Mouse (Mus musculus) R1 (cell line): ENCODE data around the gene Styxl1.

Experiments
- DNase-seq: peaks from one replicate; pipeline ENCODE4 v3.0.0-alpha.2; 2018; ENCODE audit warnings: low read depth, low spot score

Styxl1 gene

GRCm38 (mm10) chr5:135772519-135772918 lies 5.7 kb downstream of the Styxl1 start:
- DNase-seq = no peak

GRCm38 (mm10) chr5:135764971-135765370 lies 13.2 kb downstream of the Styxl1 start:
- no peak for DNase-seq

GRCm38 (mm10) chr5:135763526-135763925 lies 14.7 kb downstream of the Styxl1 start:
- peak; percentile 68 for DNase-seq

- no peak for DNase-seq
Measured at GRCm38 (mm10) chr5:135761881-135762280, 16.3 kb downstream of the Styxl1 start.

- DNase-seq = no peak
Measured at GRCm38 (mm10) chr5:135751595-135751994, 26.6 kb downstream of the Styxl1 start.

GRCm38 (mm10) chr5:135751041-135751440 lies 27.1 kb downstream of the Styxl1 start:
- no peak for DNase-seq

GRCm38 (mm10) chr5:135744742-135745141 lies 33.4 kb downstream of the Styxl1 start:
- no peak for DNase-seq

GRCm38 (mm10) chr5:135743741-135744609 lies 34.2 kb downstream of the Styxl1 start, which contains the start of gene Tmem120a:
Gene Tmem120a, minus strand, starts transcription at chr5:135744448.
- peak; percentile 92 for DNase-seq

- peak; percentile 62 for DNase-seq
Measured at GRCm38 (mm10) chr5:135742941-135743740, 35.0 kb downstream of the Styxl1 start.

GRCm38 (mm10) chr5:135742156-135742555 lies 36.0 kb downstream of the Styxl1 start:
- DNase-seq = peak; percentile 48

GRCm38 (mm10) chr5:135738266-135738665 lies 39.9 kb downstream of the Styxl1 start:
- peak; percentile 74 for DNase-seq

GRCm38 (mm10) chr5:135737154-135737553 lies 41.0 kb downstream of the Styxl1 start:
- DNase-seq = peak; percentile 62

- DNase-seq = peak; percentile 33
Measured at GRCm38 (mm10) chr5:135736544-135736943, 41.6 kb downstream of the Styxl1 start.

- no peak for DNase-seq
Measured at GRCm38 (mm10) chr5:135735741-135736140, 42.4 kb downstream of the Styxl1 start.

- no peak for DNase-seq
Measured at GRCm38 (mm10) chr5:135734057-135734680, 44.0 kb downstream of the Styxl1 start.

GRCm38 (mm10) chr5:135733071-135733470 lies 45.1 kb downstream of the Styxl1 start:
- DNase-seq = peak; percentile 64

- no peak for DNase-seq
Measured at GRCm38 (mm10) chr5:135731322-135731721, 46.9 kb downstream of the Styxl1 start.

- no peak for DNase-seq
Measured at GRCm38 (mm10) chr5:135730916-135731315, 47.3 kb downstream of the Styxl1 start.

- DNase-seq = no peak
Measured at GRCm38 (mm10) chr5:135730278-135730677, 47.9 kb downstream of the Styxl1 start.

GRCm38 (mm10) chr5:135729351-135729750 lies 48.8 kb downstream of the Styxl1 start:
- DNase-seq = no peak

- DNase-seq = no peak
Measured at GRCm38 (mm10) chr5:135728361-135728760, 49.8 kb downstream of the Styxl1 start.

- no peak for DNase-seq
Measured at GRCm38 (mm10) chr5:135727871-135728270, 50.3 kb downstream of the Styxl1 start.
